Mouse (Mus musculus): Measurements from ENCODE around the gene Olfr684.

Olfr684 gene

GRCm38 (mm10) chr7:105163553-105163952, at the start of gene Olfr684:
Gene Olfr684 (minus strand): TSS chr7:105163653.
- no peak for DNase-seq

- DNase-seq = no peak
These were observed 43.9 kb upstream of the Olfr684 start, which contains the start of gene Olfr686 for GRCm38 (mm10) chr7:105207385-105207784. Gene Olfr686 (minus strand): TSS chr7:105207485.

- DNase-seq = no peak
These were observed 22.5 kb upstream of the Olfr684 start, which contains the start of gene Olfr685 for GRCm38 (mm10) chr7:105185912-105186311. Gene Olfr685 (minus strand): TSS chr7:105186012.

- peak; percentile 31 for DNase-seq
These were observed 7.3 kb upstream of the Olfr684 start for GRCm38 (mm10) chr7:105170773-105171172.

- DNase-seq = no peak
These were observed 16.5 kb downstream of the Olfr684 start, which contains the start of gene Olfr683 for GRCm38 (mm10) chr7:105146912-105147311. Gene Olfr683 (minus strand): TSS chr7:105147012.

GRCm38 (mm10) chr7:105141275-105141674, 22.2 kb downstream of the Olfr684 start:
- no peak for DNase-seq

- no peak for DNase-seq
These were observed 46.9 kb downstream of the Olfr684 start, which contains the start of gene Olfr681 for GRCm38 (mm10) chr7:105116536-105116935. Gene Olfr681 (plus strand): TSS chr7:105116836.
